Mouse (Mus musculus) embryonic facial prominence, embryonic 10.5 days (tissue): ENCODE measurements around the gene Zfp987. TPM values are rescaled to one million over a fixed set of nuclear protein-coding genes. Genes with fewer than 3 reads are reported as not detected.
"Not testable (repeated sequence)": the region's sequence is repeated elsewhere in the genome, so short reads cannot be mapped to it uniquely, and the experiment has no call there.

ENCODE experiments used
- DNase-seq: peaks from one replicate; pipeline ENCODE4 v3.0.0-alpha.2; 2017; ENCODE audit warnings: low spot score
- H3K27ac ChIP-seq: fragments of 300-500 bp; sonication (generic); replicated peaks from 2 replicates; pipeline ENCODE4 v1.5.1; 2016; ENCODE audit warnings: mild to moderate bottlenecking
- H3K27me3 ChIP-seq: fragments of 300-500 bp; sonication (generic); replicated peaks from 2 replicates; pipeline ENCODE4 v1.6.1; 2016; ENCODE audit warnings: low read depth, mild to moderate bottlenecking; ENCODE audit not compliant: poor library complexity, severe bottlenecking
- H3K36me3 ChIP-seq: fragments of 300-500 bp; sonication (generic); replicated peaks from 2 replicates; pipeline ENCODE4 v1.6.1; 2016; ENCODE audit warnings: mild to moderate bottlenecking, moderate library complexity
- H3K4me1 ChIP-seq: fragments of 300-500 bp; sonication (generic); 2 replicates; pipeline ENCODE4 v1.6.1; 2016
- H3K4me3 ChIP-seq: fragments of 300-500 bp; sonication (generic); 2 replicates; pipeline ENCODE4 v1.5.1; 2016; ENCODE audit warnings: mild to moderate bottlenecking, moderate library complexity
- H3K9me3 ChIP-seq: fragments of 300-500 bp; sonication (generic); 2 replicates; pipeline ENCODE4 v1.6.1; 2016; ENCODE audit warnings: mild to moderate bottlenecking
- WGBS: fragments of 180-500 bp; shearing (Covaris S2); methylation state at CpG from one replicate; pipeline ENCODE4 v1.1.7; 2016; 5-methylcytosine and 5-hydroxymethylcytosine counted together
- polyA plus RNA-seq: library from polyadenylated mRNA; unstranded; fragments of >200 nt; fragmentation: Nextera tagmentation; extraction: Ambion mirVana; gene quantifications from 2 replicates; pipeline ENCODE4 v1.2.1, GENCODE M21; 2016

Zfp987 gene
- polyA plus RNA-seq, 1 experiment from 2014 or later = 0.11 TPM

DNA sequence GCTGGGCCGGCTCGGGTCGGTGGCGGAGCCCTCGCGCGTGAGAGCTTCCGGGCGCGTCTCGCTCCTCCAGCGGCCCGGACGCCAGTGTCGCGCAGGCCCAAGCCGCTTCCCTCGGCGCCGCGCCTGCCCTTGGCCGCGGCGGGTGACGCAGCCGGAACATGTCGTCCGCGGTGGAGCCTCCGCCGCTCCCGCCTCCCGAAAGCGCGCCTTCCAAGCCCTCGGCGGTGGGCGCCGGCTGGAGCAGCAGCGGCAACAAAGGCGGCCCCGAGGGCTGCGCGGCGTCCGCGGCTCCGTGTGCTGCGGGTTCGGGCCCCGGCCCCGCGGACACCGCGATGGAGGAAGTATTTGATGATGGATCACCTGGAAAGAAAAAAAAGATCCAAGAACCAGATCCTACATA is 29.5 kb upstream of the Zfp987 start:
- not testable (repeated sequence) for H3K36me3 ChIP-seq, H3K27ac ChIP-seq, H3K27me3 ChIP-seq, H3K4me1 ChIP-seq
- Histone ChIP-seq H3K4me3 (peak overlapping the region; percentile 51), H3K9me3 (peaks cover 41% of the 10 kb centered on the region)
- WGBS = 24% methylated on average over 55 of the region's 55 CpGs
- DNase-seq = peak; percentile 34

DNA sequence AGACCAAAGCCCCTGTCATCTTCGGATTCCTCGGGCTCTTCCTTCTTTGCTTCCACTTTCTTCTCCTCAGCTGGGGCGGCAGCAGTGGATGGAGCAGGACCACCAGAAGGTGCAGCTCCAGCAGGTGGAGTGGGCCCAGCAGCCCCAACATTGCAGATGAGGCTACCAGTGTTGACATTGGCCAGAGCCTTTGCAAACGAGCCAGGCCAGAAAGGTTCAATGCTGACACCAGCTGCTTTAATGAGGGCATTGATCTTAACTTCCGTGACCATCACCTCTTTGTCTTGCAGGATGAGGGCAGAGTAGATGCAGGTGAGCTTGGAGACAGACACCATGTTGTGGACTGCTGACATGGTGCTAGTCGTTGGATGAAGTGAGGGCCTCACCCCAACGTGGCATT is 23.8 kb upstream of the Zfp987 start:
- not testable (repeated sequence) for H3K9me3 ChIP-seq, DNase-seq, H3K4me3 ChIP-seq, H3K27me3 ChIP-seq, H3K36me3 ChIP-seq, H3K4me1 ChIP-seq, H3K27ac ChIP-seq
- 80% methylated on average over 7 of the region's 7 CpGs for WGBS

DNA sequence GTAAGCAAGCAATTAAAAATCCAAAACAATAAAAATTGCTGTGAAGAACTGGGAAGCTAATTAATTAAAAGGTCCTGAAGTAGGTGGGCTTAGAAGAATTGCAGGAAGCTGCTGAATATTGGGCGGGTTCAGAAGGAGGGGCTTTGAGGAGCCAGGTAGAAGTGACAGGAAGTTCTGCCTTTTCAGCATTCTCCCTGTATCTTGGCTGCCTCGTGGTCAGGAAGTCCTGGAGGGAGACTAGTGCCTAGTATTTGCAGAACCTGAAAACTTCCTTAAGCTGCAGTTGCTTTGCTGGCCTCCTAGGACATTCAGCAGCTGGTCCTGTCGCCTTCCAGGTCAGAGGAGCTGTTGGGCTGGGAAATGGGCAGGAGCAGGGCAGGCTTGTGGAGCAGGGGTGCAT is 4.3 kb downstream of the Zfp987 start:
- 49% methylated on average over 3 of the region's 3 CpGs for WGBS

DNA sequence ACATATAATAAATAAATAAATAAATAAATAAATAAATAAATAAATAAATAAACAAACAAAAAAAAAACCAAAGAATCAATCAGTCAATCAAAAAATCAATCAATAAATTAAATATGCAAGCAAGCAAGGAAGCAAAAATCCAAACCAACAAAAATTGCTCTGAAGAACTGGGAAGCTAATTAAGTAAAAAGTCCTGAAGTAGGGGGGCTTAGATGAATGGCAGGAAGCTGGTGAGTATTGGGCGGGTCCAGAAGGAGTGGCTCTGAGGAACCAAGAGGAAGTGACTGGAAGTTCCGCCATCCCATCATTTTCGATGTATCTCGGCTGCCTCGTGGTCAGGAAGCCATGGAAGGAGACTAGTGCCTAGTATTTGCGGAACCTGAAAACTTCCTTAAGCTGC is 59.4 kb downstream of the Zfp987 start, which contains the start of gene Zfp600:
Gene Zfp600 (plus strand): TSS at position 301 of the 400 bp plus-strand sequence.
- H3K4me1 ChIP-seq, H3K9me3 ChIP-seq, H3K4me3 ChIP-seq, H3K36me3 ChIP-seq, H3K27ac ChIP-seq, H3K27me3 ChIP-seq, DNase-seq: not testable (repeated sequence)
- WGBS = no CpG with 5 or more reads among the region's 6 CpGs

More for the DNA sequence above, 4.3 kb downstream of the Zfp987 start:
- not testable (repeated sequence) for H3K9me3 ChIP-seq, H3K36me3 ChIP-seq, H3K4me3 ChIP-seq, H3K27me3 ChIP-seq, H3K4me1 ChIP-seq, H3K27ac ChIP-seq, DNase-seq

DNA sequence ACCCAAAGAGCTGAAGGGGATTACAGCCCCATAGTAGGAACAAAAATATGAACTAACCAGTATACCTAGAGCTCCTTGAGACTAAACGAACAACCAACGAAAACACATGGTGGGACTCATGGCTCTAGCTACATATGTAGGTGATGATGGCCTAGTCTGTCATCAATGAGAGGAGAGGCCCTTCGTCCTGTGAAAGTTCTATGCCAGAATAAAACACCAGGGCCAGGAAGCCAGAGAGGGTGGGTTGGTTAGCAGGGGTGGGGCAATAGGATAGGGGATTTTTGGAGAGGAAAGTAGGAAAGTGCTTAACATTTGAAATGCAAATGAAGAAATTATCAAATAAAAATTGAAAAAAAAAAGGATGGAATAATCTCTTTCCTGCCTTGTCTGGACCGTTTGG is 65.8 kb downstream of the Zfp987 start:
- not testable (repeated sequence) for H3K36me3 ChIP-seq, H3K4me3 ChIP-seq, DNase-seq, H3K27me3 ChIP-seq, H3K4me1 ChIP-seq, H3K27ac ChIP-seq
- WGBS = 90% methylated on average over 4 of the region's 4 CpGs
- peaks cover 14% of the 10 kb centered on the region for H3K9me3 ChIP-seq

DNA sequence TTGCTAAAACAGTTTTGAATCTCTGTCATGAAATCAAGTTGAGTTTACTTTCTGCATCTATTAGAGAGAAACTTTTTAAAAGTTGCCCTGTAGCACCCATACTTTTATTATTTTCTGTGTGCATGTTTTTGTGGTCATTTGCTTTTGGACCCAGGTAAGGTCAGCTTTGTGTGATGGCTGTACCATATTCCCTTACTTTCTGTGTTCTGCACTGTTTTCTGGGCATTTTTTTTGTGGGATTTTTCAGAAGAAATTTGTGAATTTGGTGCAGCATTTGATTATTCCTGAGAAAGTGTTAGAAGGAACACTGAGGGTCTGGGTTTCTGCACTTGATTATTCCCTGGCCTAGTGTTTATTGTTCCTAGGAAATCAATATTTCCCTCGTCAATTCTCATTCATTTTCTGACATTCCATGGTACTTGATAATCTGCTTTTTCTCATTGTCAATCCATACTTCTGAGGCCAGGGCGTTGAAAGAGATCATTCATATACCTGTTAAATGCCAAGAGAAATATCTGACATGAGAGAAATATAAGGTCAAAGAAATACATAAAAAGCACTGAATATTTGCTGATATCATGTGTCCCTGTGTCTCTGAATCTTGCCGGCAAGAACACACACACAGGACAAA is 70.2 kb downstream of the Zfp987 start:
- DNase-seq, H3K36me3 ChIP-seq, H3K4me3 ChIP-seq, H3K4me1 ChIP-seq, H3K27me3 ChIP-seq, H3K27ac ChIP-seq: not testable (repeated sequence)
- H3K9me3 ChIP-seq = peaks cover 26% of the 10 kb centered on the region
- WGBS = 84% methylated on average over 3 of the region's 3 CpGs

DNA sequence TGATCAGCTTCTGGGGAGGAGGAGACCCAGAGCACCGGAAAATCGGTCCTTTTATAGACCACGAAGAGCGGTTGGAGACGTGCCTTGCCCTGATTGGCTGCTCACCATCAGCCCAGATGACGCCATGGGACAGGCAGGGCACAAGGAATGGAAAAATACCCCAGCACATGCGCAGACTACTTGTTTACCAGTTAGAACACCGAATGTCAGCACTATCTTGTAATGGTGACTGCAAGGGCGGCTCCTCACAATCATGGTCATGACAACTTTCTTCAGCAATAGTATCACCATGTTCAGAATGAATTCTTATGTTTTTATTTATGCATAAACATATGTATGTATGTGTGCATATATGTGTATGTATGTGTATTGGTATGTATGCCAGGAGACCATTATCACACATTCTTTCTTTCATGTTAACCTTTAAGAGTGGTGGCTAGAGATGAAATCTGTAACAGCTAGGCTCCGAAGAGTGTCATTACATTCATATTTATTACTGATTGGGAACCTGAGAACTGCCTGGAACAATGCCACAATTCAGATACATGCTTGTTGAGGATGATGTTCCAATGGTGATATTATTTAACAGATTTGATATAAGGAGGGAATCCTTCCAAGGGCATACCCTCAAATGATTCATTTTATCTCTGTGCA is 70.9 kb downstream of the Zfp987 start:
- peaks cover 24% of the 10 kb centered on the region for H3K9me3 ChIP-seq
- H3K4me1 ChIP-seq, H3K4me3 ChIP-seq, H3K27ac ChIP-seq, H3K36me3 ChIP-seq, H3K27me3 ChIP-seq: not testable (repeated sequence)
- peak; percentile 7 for DNase-seq
- whole genome bisulfite sequencing = 86% methylated on average over 10 of the region's 10 CpGs

DNA sequence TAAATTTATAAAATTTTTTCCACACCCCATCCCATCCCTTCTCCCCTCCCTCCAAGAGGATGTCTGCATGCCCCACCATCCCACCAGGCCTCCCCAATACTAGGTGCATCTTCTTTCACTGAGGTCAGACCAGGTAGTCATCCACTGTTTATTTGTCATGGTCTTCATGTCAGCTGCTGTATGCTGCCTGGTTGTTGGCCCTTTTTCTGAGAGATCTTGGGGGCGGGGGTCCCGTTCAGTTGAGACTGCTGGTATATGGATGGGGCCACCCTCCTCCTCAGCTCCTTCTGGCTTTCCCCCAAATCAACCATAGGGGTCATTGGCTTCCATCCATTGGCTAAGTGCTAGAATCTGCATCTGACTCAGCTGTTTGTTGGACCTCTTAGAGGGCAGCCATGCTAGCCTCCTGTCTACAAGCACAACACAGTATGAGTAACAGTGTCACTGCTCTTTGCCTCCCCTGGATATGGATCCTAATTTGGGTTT is 71.7 kb downstream of the Zfp987 start:
- no CpG with 5 or more reads among the region's 2 CpGs for WGBS
- H3K4me1 ChIP-seq, H3K36me3 ChIP-seq, DNase-seq, H3K27me3 ChIP-seq, H3K27ac ChIP-seq, H3K4me3 ChIP-seq: not testable (repeated sequence)
- H3K9me3 ChIP-seq = peaks cover 31% of the 10 kb centered on the region

DNA sequence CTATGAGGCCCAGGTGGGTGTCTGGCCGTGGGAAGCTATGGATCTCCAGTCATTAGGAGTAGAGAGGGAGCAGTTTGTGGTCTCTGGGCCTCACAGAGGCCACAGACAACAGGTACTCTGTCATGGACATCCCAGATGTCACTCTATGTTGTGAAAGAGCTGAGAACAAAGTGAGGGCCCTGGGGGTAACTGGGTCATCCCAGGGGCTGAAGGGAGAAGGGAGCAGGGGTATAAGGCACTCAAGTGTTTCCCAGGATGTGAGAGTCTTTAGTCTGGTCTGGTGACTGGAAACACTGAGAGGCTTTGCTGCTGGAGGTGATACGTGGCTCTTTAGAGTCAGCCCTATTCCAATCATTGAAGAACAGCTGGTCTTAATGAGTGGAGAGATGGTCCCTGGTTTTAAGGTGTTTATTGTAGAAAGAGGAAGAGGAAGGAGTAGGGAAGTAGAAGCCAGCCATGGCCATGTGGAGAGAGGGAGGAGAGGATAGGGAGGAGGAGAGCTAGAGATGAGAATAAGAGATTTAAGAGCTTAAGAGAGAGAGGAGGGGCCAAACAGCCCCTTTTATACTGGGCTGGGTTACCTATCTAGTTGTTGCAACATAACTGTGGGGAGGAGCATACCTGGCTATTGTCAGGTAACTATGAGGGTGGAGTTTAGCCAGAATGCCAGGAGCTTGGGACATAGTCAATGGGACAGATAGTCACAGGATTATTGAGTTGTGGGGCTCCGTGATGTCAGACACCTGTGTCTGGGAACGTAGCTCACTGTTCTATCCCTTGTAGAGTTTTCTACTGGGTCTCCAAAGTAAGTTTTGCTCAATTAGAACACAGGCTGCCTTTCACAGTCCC is 76.5 kb downstream of the Zfp987 start:
- H3K27me3 ChIP-seq, H3K4me1 ChIP-seq, H3K4me3 ChIP-seq, H3K27ac ChIP-seq, H3K36me3 ChIP-seq: not testable (repeated sequence)
- DNase-seq = peak; percentile 7
- WGBS = 72% methylated on average over 4 of the region's 4 CpGs
- H3K9me3 ChIP-seq = peaks cover 21% of the 10 kb centered on the region

Other genes starting within 250 kb of the Zfp987 start
- not detected in 2 replicates for gene Zfp986, start 228.5 kb upstream of the Zfp987 start, polyA plus RNA-seq
- 0.23 TPM in 1 of 2 replicates, not detected in the other for gene Zfp600, start 59.5 kb downstream of the Zfp987 start, polyA plus RNA-seq